Mouse (Mus musculus) lung, postnatal 36 days (tissue): ENCODE data around the gene Dhdds.
A peak's percentile ranks its signal among the peaks of the same experiment; 100 is the strongest.
"Not testable (repeated sequence)": the region's sequence is repeated elsewhere in the genome, so short reads cannot be mapped to it uniquely, and the experiment has no call there.

Source experiments
- DNase-seq: peaks from one replicate; pipeline ENCODE4 v3.0.0; 2022; ENCODE audit warnings: mixed read lengths

The Dhdds gene

DNA sequence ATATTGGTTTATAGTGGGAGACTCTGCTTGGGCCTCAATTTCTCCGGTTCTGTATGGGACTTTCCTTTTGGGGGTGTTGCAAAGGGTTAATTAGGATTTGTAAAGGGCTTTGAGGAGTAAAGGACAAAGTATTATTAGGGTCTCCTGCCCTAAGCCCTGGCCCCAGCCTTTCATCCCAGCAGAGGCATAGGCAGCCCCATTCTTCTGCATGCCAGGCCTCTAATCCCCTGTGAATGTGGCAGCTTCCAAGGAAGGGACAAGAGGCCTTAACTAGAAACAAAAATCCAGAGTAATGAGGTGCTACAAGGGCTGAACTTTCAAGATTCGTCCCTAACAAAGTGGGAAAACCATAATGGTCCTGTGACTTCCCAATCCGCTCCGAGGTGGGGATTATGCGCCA is 2.2 kb upstream of the Dhdds start:
- DNase-seq = no peak

- DNase-seq = no peak
These were observed 1.5 kb upstream of the Dhdds start for GRCm38 (mm10) chr4:134002246-134002645.

DNA sequence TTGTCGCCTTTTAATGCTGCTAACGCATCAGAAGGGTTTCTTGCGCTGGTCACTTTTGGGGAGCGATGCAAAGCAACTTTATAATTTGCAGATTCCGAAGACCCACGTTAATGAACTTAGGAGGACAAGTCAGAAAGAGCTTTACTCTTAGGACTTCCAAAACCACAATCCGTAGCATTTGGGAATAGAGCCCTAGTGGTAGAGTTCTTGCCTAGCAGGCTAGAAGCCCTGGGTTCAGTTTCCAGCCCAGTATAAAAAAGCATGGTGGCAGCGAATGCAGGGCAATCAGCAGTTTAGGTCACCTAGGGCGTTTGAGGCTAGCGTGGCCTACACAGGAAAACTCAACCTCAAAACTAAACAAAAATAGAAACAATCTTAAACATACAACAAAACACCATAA is 992 bp upstream of the Dhdds start:
- DNase-seq = no peak

- DNase-seq = no peak
These were observed 6.0 kb downstream of the Dhdds start for GRCm38 (mm10) chr4:133994697-133995096.

- no peak for DNase-seq
These were observed 9.5 kb downstream of the Dhdds start for GRCm38 (mm10) chr4:133991087-133991660.

- DNase-seq = no peak
These were observed 10.7 kb downstream of the Dhdds start for GRCm38 (mm10) chr4:133990035-133990434.

DNA sequence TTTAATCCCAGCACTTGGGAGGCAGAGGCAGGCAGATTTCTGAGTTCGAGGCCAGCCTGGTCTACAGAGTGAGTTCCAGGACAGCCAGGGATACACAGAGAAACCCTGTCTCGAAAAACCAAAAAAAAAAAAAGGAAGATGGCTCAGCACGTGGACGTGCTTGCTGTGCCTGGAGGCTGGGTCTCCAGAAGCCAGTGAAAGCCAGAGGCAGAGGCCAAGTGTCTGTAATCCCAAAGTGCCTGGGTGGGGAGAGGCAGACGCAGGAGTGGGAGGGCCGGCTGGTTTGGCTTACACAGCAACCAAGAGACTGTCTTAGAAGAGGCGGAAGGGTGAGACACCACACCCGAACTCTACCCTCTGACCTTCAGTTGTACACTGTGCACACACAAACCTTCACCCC is 12.4 kb downstream of the Dhdds start:
- not testable (repeated sequence) for DNase-seq

DNA sequence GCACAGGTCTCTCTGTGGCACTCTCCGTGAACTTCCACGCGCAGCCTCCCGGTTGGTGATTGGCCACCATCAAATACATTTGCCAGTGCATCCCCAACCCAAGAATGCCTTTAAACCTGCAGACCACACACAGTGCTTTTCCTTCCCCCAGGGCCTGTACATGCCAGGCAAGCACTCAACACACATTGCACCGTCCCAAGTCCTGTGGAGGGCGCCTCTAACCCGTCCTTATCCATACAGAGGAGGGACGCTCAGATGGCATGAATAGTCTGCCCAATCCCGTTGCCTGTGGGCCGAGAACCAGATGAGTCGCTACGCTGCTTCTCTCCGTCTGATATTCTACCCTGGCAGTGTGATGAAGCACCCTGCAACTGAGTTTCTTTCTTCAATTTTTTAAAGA is 17.8 kb downstream of the Dhdds start:
- no peak for DNase-seq

- no peak for DNase-seq
These were observed 20.2 kb downstream of the Dhdds start for GRCm38 (mm10) chr4:133980496-133980895.

DNA sequence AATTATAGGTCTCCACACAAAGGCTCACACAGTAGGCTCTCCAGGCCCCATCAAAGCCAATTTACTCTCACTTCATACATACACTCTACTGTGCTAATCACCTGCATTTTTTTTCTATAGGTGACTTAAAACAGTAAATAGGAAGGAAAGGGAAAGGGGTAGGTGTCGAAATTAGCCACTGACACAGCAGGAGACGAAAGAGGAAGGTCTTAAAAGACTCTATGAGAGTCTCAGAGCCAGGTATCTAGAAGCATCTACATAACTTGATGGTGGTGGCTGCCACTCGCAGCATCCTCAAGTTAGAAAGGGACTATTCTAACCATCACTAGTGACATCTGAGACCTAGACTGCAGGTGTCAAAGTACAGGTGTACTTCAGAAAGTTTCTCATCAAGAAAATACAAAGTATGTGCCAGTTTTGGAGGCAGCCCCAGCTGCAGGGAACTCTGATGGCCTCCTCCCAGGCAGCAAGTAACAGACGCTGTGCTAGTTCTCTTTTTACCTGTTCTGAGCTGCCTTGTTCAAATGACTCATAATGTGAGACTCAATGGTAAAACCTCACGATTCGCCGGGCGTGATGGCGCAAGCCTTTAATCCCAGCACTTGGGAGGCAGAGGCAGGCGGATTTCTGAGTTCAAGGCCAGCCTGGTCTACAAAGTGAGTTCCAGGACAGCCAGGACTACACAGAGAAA is 22.6 kb downstream of the Dhdds start:
- DNase-seq = no peak

DNA sequence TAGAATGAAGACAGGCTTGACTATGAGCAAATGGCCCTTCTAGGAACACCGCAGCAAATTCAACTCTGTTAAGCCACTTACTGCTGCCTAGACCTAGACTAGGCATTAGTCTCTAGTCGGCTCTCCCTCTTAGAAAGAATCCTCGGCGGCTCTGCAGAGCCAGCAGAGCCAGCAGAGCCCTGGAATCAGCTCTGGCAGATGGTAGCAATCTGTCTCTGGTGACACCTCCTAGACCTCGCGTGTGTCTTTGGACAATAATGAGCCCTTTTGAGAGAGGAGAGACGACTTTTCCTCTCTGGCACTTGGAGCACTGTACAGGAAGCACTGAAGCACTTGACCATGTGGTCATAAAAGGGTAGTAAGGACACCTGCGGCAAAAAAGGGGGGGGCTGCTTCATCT is 29.0 kb downstream of the Dhdds start:
- no peak for DNase-seq

- DNase-seq = no peak
These were observed 29.8 kb downstream of the Dhdds start for GRCm38 (mm10) chr4:133970876-133971275.

GRCm38 (mm10) chr4:133970196-133970595 is 30.5 kb downstream of the Dhdds start:
- DNase-seq = no peak

- DNase-seq = no peak
These were observed 31.5 kb downstream of the Dhdds start for GRCm38 (mm10) chr4:133969114-133969770.

DNA sequence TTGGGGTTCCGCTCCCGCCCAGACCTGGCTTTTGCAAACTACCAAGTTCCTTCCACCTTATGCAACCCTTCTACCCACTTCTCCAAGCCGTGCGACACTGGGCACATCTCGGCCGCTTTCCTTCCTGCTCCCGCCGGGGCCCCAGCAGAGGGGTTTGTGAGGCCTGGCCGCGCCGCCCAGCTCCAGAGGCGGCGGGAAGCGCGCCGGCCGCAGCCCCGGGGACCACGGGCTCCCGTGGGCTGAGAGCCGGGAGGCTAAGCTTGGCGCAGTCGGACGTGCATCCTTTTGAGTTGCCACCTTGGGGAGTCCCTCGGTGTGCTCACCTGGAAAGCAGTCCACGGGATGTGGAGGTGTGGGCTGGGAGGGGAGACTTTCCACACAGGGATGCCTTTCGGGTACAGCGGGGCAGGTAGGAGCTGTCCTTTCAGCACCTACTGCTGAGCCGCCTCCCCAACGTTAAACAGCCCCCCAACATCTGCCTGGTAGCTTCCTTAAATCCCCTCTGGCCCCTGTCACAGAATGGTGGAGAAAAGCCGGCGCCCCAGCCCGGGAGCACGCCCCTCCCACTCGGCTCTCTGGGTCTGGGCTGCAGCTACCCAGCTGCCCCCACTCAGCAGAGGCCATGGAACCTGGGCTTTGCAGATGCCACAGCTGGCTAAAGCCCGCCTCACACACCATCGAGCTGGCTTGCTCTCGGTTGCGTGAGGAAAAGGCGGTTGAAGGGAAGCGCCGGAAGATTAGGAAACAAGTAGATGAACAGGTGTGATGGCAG is 32.4 kb downstream of the Dhdds start, which contains the start of gene Hmgn2:
TSS of gene Hmgn2 (minus strand) at position 501 of the 772 bp plus-strand sequence.
- peak; percentile 45 for DNase-seq

- peak; percentile 93 for DNase-seq
These were observed 32.9 kb downstream of the Dhdds start for GRCm38 (mm10) chr4:133967866-133968149.

- DNase-seq = peak; percentile 98
These were observed 33.4 kb downstream of the Dhdds start for GRCm38 (mm10) chr4:133967138-133967865.

GRCm38 (mm10) chr4:133966271-133966940 is 34.3 kb downstream of the Dhdds start:
- peak; percentile 28 for DNase-seq

- DNase-seq = no peak
These were observed 38.2 kb downstream of the Dhdds start for GRCm38 (mm10) chr4:133962566-133962965.

- DNase-seq = no peak
These were observed 41.8 kb downstream of the Dhdds start for GRCm38 (mm10) chr4:133958884-133959283.

DNA sequence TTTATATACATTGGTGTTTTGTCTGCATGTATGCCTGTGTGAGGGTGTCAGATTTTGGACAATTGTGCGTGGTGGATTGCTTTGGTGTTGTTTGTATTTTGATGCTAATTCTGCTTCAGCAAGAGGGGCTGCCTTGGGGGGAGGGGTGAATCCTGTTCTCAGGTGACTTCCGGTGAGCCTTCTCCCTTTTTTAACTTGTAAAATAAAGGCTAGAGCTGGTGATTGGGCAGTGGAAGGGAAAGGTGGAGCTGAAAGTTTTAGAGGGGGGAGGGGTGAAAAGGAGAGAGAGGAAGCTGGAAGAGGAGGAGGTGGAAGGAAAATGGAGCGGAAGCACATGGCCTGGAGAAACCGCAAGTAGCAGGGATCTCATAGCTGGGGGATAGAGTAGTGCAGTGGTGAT is 44.4 kb downstream of the Dhdds start:
- no peak for DNase-seq

- no peak for DNase-seq
These were observed 54.0 kb downstream of the Dhdds start for GRCm38 (mm10) chr4:133946736-133947135.
